Mouse (Mus musculus) T-helper 17 cell (primary cell): ENCODE measurements around the gene Mmrn2.
"Not testable (repeated sequence)": the region's sequence is repeated elsewhere in the genome, so short reads cannot be mapped to it uniquely, and the experiment has no call there.

Experiments
- in situ Hi-C, 2 experiments: fragments of 300-600 bp; cut with MboI, MseI; formaldehyde crosslinking; loops; 1 replicate in 1 of 2; 2 replicates in 1 of 2; pipeline ENCODE4 v1.15.1; 2025; ENCODE audit warnings: high pct_unique_total_duplicates in 2 of 2

Mmrn2 gene

GRCm38 (mm10) chr14:34398901-34399300, 23.6 kb downstream of the Mmrn2 start:
- in situ Hi-C loops, result loop anchor here (5.0 to 10.0 kb wide), 2 partner anchors 176 to 317 kb away; no protein-coding TSS in a partner anchor

GRCm38 (mm10) chr14:34399301-34399700, 24.0 kb downstream of the Mmrn2 start:
- in situ Hi-C loops, result loop anchor here (5.0 to 10.0 kb wide), 2 partner anchors 176 to 317 kb away; no protein-coding TSS in a partner anchor

- in situ Hi-C loops, result loop anchor here in 1 of 2 experiments (5.0 kb wide), 1 partner anchor 318 kb away; no protein-coding TSS in a partner anchor
These were observed 24.8 kb downstream of the Mmrn2 start for GRCm38 (mm10) chr14:34400021-34400420.

- in situ Hi-C loops, result loop anchor here in 1 of 2 experiments (5.0 kb wide), 1 partner anchor 319 kb away; no protein-coding TSS in a partner anchor
These were observed 25.9 kb downstream of the Mmrn2 start for GRCm38 (mm10) chr14:34401135-34401534.

GRCm38 (mm10) chr14:34402871-34403270, 27.6 kb downstream of the Mmrn2 start:
- in situ Hi-C loops, result loop anchor here in 1 of 2 experiments (5.0 kb wide), 1 partner anchor 321 kb away; no protein-coding TSS in a partner anchor

- in situ Hi-C loops, result loop anchor here in 1 of 2 experiments (5.0 kb wide), 1 partner anchor 321 kb away; no protein-coding TSS in a partner anchor
These were observed 28.2 kb downstream of the Mmrn2 start for GRCm38 (mm10) chr14:34403424-34403823.

GRCm38 (mm10) chr14:34410716-34411115, 35.5 kb downstream of the Mmrn2 start:
- in situ Hi-C loops, result no loop called here

GRCm38 (mm10) chr14:34412164-34412896, 37.1 kb downstream of the Mmrn2 start:
- in situ Hi-C loops, result no loop called here

GRCm38 (mm10) chr14:34416946-34417345, 41.7 kb downstream of the Mmrn2 start:
- in situ Hi-C loops, result not testable (repeated sequence)

GRCm38 (mm10) chr14:34417501-34417900, 42.2 kb downstream of the Mmrn2 start:
- in situ Hi-C loops, result no loop called here

GRCm38 (mm10) chr14:34421078-34421477, 45.8 kb downstream of the Mmrn2 start:
- in situ Hi-C loops, result loop anchor here in 1 of 2 experiments (10.0 kb wide), 1 partner anchor 154 kb away; no protein-coding TSS in a partner anchor

- in situ Hi-C loops, result loop anchor here in 1 of 2 experiments (10.0 kb wide), 1 partner anchor 147 kb away; no protein-coding TSS in a partner anchor
These were observed 53.0 kb downstream of the Mmrn2 start for GRCm38 (mm10) chr14:34428274-34428673.

- in situ Hi-C loops, result loop anchor here in 1 of 2 experiments (10.0 kb wide), 1 partner anchor 146 kb away; no protein-coding TSS in a partner anchor
These were observed 53.8 kb downstream of the Mmrn2 start for GRCm38 (mm10) chr14:34429069-34429468.

- in situ Hi-C loops, result no loop called here
These were observed 65.3 kb downstream of the Mmrn2 start for GRCm38 (mm10) chr14:34440526-34441066.

GRCm38 (mm10) chr14:34442531-34442930, 67.3 kb downstream of the Mmrn2 start:
- in situ Hi-C loops, result no loop called here

GRCm38 (mm10) chr14:34444368-34444767, 69.1 kb downstream of the Mmrn2 start:
- in situ Hi-C loops, result no loop called here

- in situ Hi-C loops, result no loop called here
These were observed 69.7 kb downstream of the Mmrn2 start for GRCm38 (mm10) chr14:34444924-34445323.

- in situ Hi-C loops, result no loop called here
These were observed 70.1 kb downstream of the Mmrn2 start for GRCm38 (mm10) chr14:34445348-34445747.

- in situ Hi-C loops, result no loop called here
These were observed 71.4 kb downstream of the Mmrn2 start for GRCm38 (mm10) chr14:34446624-34447023.

GRCm38 (mm10) chr14:34447659-34448058, 72.4 kb downstream of the Mmrn2 start:
- in situ Hi-C loops, result no loop called here

GRCm38 (mm10) chr14:34448398-34448797, 73.1 kb downstream of the Mmrn2 start:
- in situ Hi-C loops, result no loop called here

- in situ Hi-C loops, result no loop called here
These were observed 74.5 kb downstream of the Mmrn2 start for GRCm38 (mm10) chr14:34449807-34450206.
